Mouse (Mus musculus) kidney, embryonic 16.5 days (tissue): Measurements from ENCODE around the gene Olfr638. TPM values are rescaled to one million over a fixed set of nuclear protein-coding genes. Genes with fewer than 3 reads are reported as not detected.
"Not testable (repeated sequence)": the region's sequence is repeated elsewhere in the genome, so short reads cannot be mapped to it uniquely, and the experiment has no call there.

Source experiments
- ATAC-seq: fragments of 200-750 bp; cut with Nextera tagmentation; 2 replicates; pipeline ENCODE4 v1.8.0; 2017; ENCODE audit warnings: moderate TSS enrichment; ENCODE audit not compliant: low FRiP score, low TSS enrichment
- H3K27ac ChIP-seq: fragments of 300-500 bp; sonication (generic); 2 replicates; pipeline ENCODE4 v1.5.1; 2014; ENCODE audit warnings: low read length
- H3K27me3 ChIP-seq: fragments of 300-500 bp; sonication (generic); 2 replicates; pipeline ENCODE4 v1.6.1; 2014; ENCODE audit warnings: low read length, control low read depth, mixed read lengths; ENCODE audit not compliant: insufficient read depth
- H3K36me3 ChIP-seq: fragments of 300-500 bp; sonication (generic); 2 replicates; pipeline ENCODE4 v1.6.1; 2014; ENCODE audit warnings: low read length, control low read depth, mixed read lengths; ENCODE audit not compliant: insufficient read depth
- H3K4me1 ChIP-seq: fragments of 300-500 bp; sonication (generic); 2 replicates; pipeline ENCODE4 v1.6.1; 2014; ENCODE audit warnings: low read length, control low read depth, mixed read lengths; ENCODE audit not compliant: insufficient read depth
- H3K4me2 ChIP-seq: fragments of 300-500 bp; sonication (generic); replicated peaks from 2 replicates; pipeline ENCODE4 v1.6.1; 2014; ENCODE audit warnings: low read depth, low read length
- H3K4me3 ChIP-seq: fragments of 300-500 bp; sonication (generic); 2 replicates; pipeline ENCODE4 v1.5.1; 2014; ENCODE audit warnings: mild to moderate bottlenecking, low read length
- H3K9ac ChIP-seq: fragments of 300-500 bp; sonication (generic); replicated peaks from 2 replicates; pipeline ENCODE4 v1.6.1; 2014; ENCODE audit warnings: low read length
- H3K9me3 ChIP-seq: fragments of 300-500 bp; sonication (generic); 2 replicates; pipeline ENCODE4 v1.6.1; 2016; ENCODE audit warnings: low read length, control low read depth
- WGBS: fragments of 180-500 bp; shearing (Covaris S2); extraction: QIAGEN DNeasy Blood & Tissue Kit; methylation state at CpG from one replicate; pipeline ENCODE4 v1.1.7; 2014; 5-methylcytosine and 5-hydroxymethylcytosine counted together
- polyA plus RNA-seq: library from polyadenylated mRNA; unstranded; fragments of >200 nt; fragmentation: Nextera tagmentation; extraction: Ambion mirVana; gene quantifications from 2 replicates; pipeline ENCODE4 v1.2.1, GENCODE M21; 2015

The Olfr638 gene
- not detected in 2 replicates for polyA plus RNA-seq

GRCm38 (mm10) chr7:103998446-103998845, at the start of gene Olfr638:
Olfr638 (plus strand) TSS chr7:103998746.
- no peak within 1 kb of the TSS for H3K4me3 ChIP-seq
- no peak within 1 kb of the TSS for H3K27ac ChIP-seq
- H3K27me3 ChIP-seq = no peaks in the 10 kb centered on the region
- no peaks in the 10 kb centered on the region for H3K4me1 ChIP-seq
- H3K9ac ChIP-seq = no peak within 1 kb of the TSS
- ATAC-seq = no peak
- H3K4me2 ChIP-seq = no peak within 1 kb of the TSS
- no peaks in the 10 kb centered on the region for H3K9me3 ChIP-seq
- H3K36me3 ChIP-seq = no peaks in the 10 kb centered on the region

GRCm38 (mm10) chr7:103966873-103967272, 31.7 kb upstream of the Olfr638 start:
- H3K36me3 ChIP-seq, H3K27me3 ChIP-seq, ATAC-seq, H3K9me3 ChIP-seq, H3K4me2 ChIP-seq, H3K9ac ChIP-seq, H3K27ac ChIP-seq, H3K4me3 ChIP-seq, H3K4me1 ChIP-seq: not testable (repeated sequence)
- 96% methylated on average over 22 of the region's 22 CpGs for WGBS

- no peak within 1 kb of the TSS for H3K9ac ChIP-seq
- no peak within 1 kb of the TSS for H3K4me2 ChIP-seq
- H3K4me1 ChIP-seq = no peaks in the 10 kb centered on the region
- H3K4me3 ChIP-seq = no peak within 1 kb of the TSS
- H3K9me3 ChIP-seq = no peaks in the 10 kb centered on the region
- no peaks in the 10 kb centered on the region for H3K27me3 ChIP-seq
- no peaks in the 10 kb centered on the region for H3K36me3 ChIP-seq
- no peak within 1 kb of the TSS for H3K27ac ChIP-seq
- 83% methylated on average over 1 of the region's 1 CpGs for WGBS
- no peak for ATAC-seq
These were observed 27.7 kb upstream of the Olfr638 start, which contains the start of gene Olfr635 for GRCm38 (mm10) chr7:103970852-103971251. Olfr635 (plus strand) TSS chr7:103971152.

- 70% methylated on average over 1 of the region's 1 CpGs for whole genome bisulfite sequencing
These were observed 26.8 kb upstream of the Olfr638 start for GRCm38 (mm10) chr7:103971782-103972181.

GRCm38 (mm10) chr7:103999124-103999523, 578 bp downstream of the Olfr638 start:
- no peaks in the 10 kb centered on the region for H3K36me3 ChIP-seq
- H3K4me2 ChIP-seq = no peak overlapping the region
- no peak overlapping the region for H3K9ac ChIP-seq
- no peaks in the 10 kb centered on the region for H3K27me3 ChIP-seq
- H3K4me1 ChIP-seq = no peaks in the 10 kb centered on the region
- no peaks in the 10 kb centered on the region for H3K9me3 ChIP-seq
- H3K4me3 ChIP-seq = no peak overlapping the region
- no peak for ATAC-seq
- H3K27ac ChIP-seq = no peak overlapping the region

More at GRCm38 (mm10) chr7:103971782-103972181, 26.8 kb upstream of the Olfr638 start:
- no peaks in the 10 kb centered on the region for H3K36me3 ChIP-seq
- no peaks in the 10 kb centered on the region for H3K27me3 ChIP-seq
- no peak overlapping the region for H3K4me2 ChIP-seq
- no peak overlapping the region for H3K4me3 ChIP-seq
- no peaks in the 10 kb centered on the region for H3K9me3 ChIP-seq
- no peak overlapping the region for H3K27ac ChIP-seq
- H3K9ac ChIP-seq = no peak overlapping the region
- ATAC-seq = no peak
- H3K4me1 ChIP-seq = no peaks in the 10 kb centered on the region

- Histone ChIP-seq H3K4me2 (no peak within 1 kb of the TSS), H3K9me3 (no peaks in the 10 kb centered on the region), H3K9ac (no peak within 1 kb of the TSS), H3K36me3 (no peaks in the 10 kb centered on the region), H3K27ac (no peak within 1 kb of the TSS), H3K4me3 (no peak within 1 kb of the TSS), H3K27me3 (no peaks in the 10 kb centered on the region), H3K4me1 (no peaks in the 10 kb centered on the region)
- ATAC-seq = no peak
These were observed 18.7 kb downstream of the Olfr638 start, which contains the start of gene Olfr639 for GRCm38 (mm10) chr7:104017203-104017602. Olfr639 (minus strand) TSS chr7:104017303.

GRCm38 (mm10) chr7:104018953-104019352, 20.4 kb downstream of the Olfr638 start:
- Histone ChIP-seq H3K9me3 (no peaks in the 10 kb centered on the region), H3K4me2 (no peak overlapping the region), H3K4me1 (no peaks in the 10 kb centered on the region), H3K27ac (no peak overlapping the region), H3K27me3 (no peaks in the 10 kb centered on the region), H3K4me3 (no peak overlapping the region), H3K36me3 (no peaks in the 10 kb centered on the region), H3K9ac (no peak overlapping the region)
- ATAC-seq = no peak
- 91% methylated on average over 1 of the region's 1 CpGs for WGBS

GRCm38 (mm10) chr7:104021651-104022050, 23.1 kb downstream of the Olfr638 start:
- no peak overlapping the region for H3K9ac ChIP-seq
- H3K4me1 ChIP-seq = no peaks in the 10 kb centered on the region
- WGBS = 91% methylated on average over 6 of the region's 6 CpGs
- H3K36me3 ChIP-seq = no peaks in the 10 kb centered on the region
- no peaks in the 10 kb centered on the region for H3K27me3 ChIP-seq
- no peak overlapping the region for H3K4me2 ChIP-seq
- H3K4me3 ChIP-seq = no peak overlapping the region
- no peak for ATAC-seq
- no peaks in the 10 kb centered on the region for H3K9me3 ChIP-seq
- H3K27ac ChIP-seq = no peak overlapping the region

GRCm38 (mm10) chr7:104025473-104025872, 26.9 kb downstream of the Olfr638 start, which contains the start of gene Olfr640:
Olfr640 (minus strand) TSS chr7:104025573.
- Histone ChIP-seq H3K27ac (no peak within 1 kb of the TSS), H3K27me3 (no peaks in the 10 kb centered on the region), H3K9ac (no peak within 1 kb of the TSS), H3K4me3 (no peak within 1 kb of the TSS), H3K9me3 (no peaks in the 10 kb centered on the region), H3K36me3 (no peaks in the 10 kb centered on the region), H3K4me1 (no peaks in the 10 kb centered on the region), H3K4me2 (no peak within 1 kb of the TSS)
- no peak for ATAC-seq
- WGBS = 80% methylated on average over 6 of the region's 6 CpGs

- H3K36me3 ChIP-seq = no peaks in the 10 kb centered on the region
- no peaks in the 10 kb centered on the region for H3K27me3 ChIP-seq
- no peak overlapping the region for H3K4me3 ChIP-seq
- no peaks in the 10 kb centered on the region for H3K9me3 ChIP-seq
- H3K27ac ChIP-seq = no peak overlapping the region
- no peak for ATAC-seq
- H3K4me1 ChIP-seq = no peaks in the 10 kb centered on the region
- H3K4me2 ChIP-seq = no peak overlapping the region
- no peak overlapping the region for H3K9ac ChIP-seq
- WGBS = 80% methylated on average over 3 of the region's 3 CpGs
These were observed 28.4 kb downstream of the Olfr638 start for GRCm38 (mm10) chr7:104026978-104027377.
